9 mouse cellular contexts compared by ENCODE assay signal in the genomic region with DNA sequence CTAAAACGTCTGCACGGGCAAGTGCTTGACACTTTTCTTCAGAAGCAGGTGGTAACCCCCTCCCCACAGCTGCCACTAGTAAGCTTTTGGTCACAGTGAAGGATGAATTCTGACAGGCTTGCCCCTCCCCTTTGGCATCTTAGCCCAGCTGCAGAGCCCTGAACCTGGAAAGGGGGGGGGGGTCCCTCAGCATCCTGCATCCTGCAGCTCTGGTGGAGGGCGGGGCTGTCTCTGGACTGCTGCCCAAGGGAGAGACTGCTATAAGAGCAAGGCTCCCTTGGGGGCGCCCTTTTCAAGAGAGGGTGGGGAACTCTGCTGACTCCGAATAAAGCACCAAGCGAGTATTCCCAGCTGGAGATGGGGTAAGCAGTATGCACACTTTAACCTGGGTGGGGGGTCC.
A peak's percentile ranks its signal among the peaks of the same experiment; 100 is the strongest.
DNase-seq lines count a peak whose midpoint lies in the region; ATAC-seq lines count a peak whose summit lies in the region.
"Had no signal": no experiment of that assay in that cellular context is flagged by ENCODE, and none has a peak within 500 bp of the region (broad histone marks: within the 10 kb centered on the region; RNA-seq: fewer than 3 reads in every experiment).

No protein-coding gene starts in this region.

- H3K36me3 ChIP-seq in forebrain, embryonic 11.5 days (ENCODE audit: control insufficient read depth, insufficient read depth, low read length) = no peaks in the 10 kb centered on the region
- no peaks in the 10 kb centered on the region for H3K36me3 ChIP-seq in forebrain, embryonic 10.5 days (replicated peaks)
- H3K36me3 ChIP-seq: limb, embryonic 12.5 days had no signal

- WGBS in forebrain, embryonic 11.5 days = 9% methylated on average over 6 of the region's 6 CpGs
- 17% methylated on average over 6 of the region's 6 CpGs for WGBS in forebrain, embryonic 10.5 days

- no peaks in the 10 kb centered on the region for H3K4me1 ChIP-seq in forebrain, embryonic 11.5 days (replicated peaks; ENCODE audit: control insufficient read depth, insufficient read depth, low read length)
- H3K4me1 ChIP-seq in forebrain, embryonic 10.5 days = peaks cover 15% of the 10 kb centered on the region; the same call in 1 of the 2 replicates
- H3K4me1 ChIP-seq: limb, embryonic 12.5 days had no signal

- no peak overlapping the region for H3K4me2 ChIP-seq in forebrain, embryonic 11.5 days (ENCODE audit: low read depth, low read length, severe bottlenecking)

- no peak overlapping the region for H3K4me3 ChIP-seq in forebrain, embryonic 11.5 days (ENCODE audit: low read depth, low read length)
- H3K4me3 ChIP-seq in forebrain, embryonic 10.5 days = no peak overlapping the region

- peak; percentile 55 for ATAC-seq in forebrain, embryonic 11.5 days (replicated peaks; ENCODE audit: low FRiP score)

- peaks cover 45% of the 10 kb centered on the region for H3K27me3 ChIP-seq in forebrain, embryonic 11.5 days (ENCODE audit: control insufficient read depth, insufficient read depth, low read length)
- H3K27me3 ChIP-seq in forebrain, embryonic 10.5 days (ENCODE audit: poor library complexity, severe bottlenecking) = peaks cover 99% of the 10 kb centered on the region

- no peaks in the 10 kb centered on the region for H3K9me3 ChIP-seq in forebrain, embryonic 11.5 days (ENCODE audit: control insufficient read depth, low read length)
- H3K9me3 ChIP-seq in forebrain, embryonic 10.5 days = no peaks in the 10 kb centered on the region
- H3K9me3 ChIP-seq: limb, embryonic 12.5 days had no signal

- H3K9ac ChIP-seq in forebrain, embryonic 11.5 days (ENCODE audit: low read length) = no peak overlapping the region
- H3K9ac ChIP-seq: limb, embryonic 12.5 days had no signal

- no peak overlapping the region for H3K27ac ChIP-seq in forebrain, embryonic 11.5 days (ENCODE audit: low read depth, low read length)
- no peak overlapping the region for H3K27ac ChIP-seq in forebrain, embryonic 10.5 days
- H3K27ac ChIP-seq: limb, embryonic 12.5 days had no signal

- DNase-seq in forebrain, embryonic 11.5 days (ENCODE audit: low spot score) = peak; percentile 65
- no peak for DNase-seq in forebrain, embryonic 10.5 days (ENCODE audit: extremely low spot score, low spot score)
- peak; percentile 18 for DNase-seq in right cerebral cortex, adult 18-20 months
- DNase-seq in right cerebral cortex, postnatal 25 days = no peak
- DNase-seq in mesoderm, embryonic 11.5 days (ENCODE audit: low read depth, low spot score) = peak; percentile 34
- peak; percentile 12 for DNase-seq in testis, postnatal 14 days (ENCODE audit: low spot score)
- no peak for DNase-seq in B cell, adult 2 months
- no peak for DNase-seq in ovary, adult 18-20 months (ENCODE audit: low spot score)

Comparison
In these comparisons a context has a peak if more than half of its experiments do, and no peak if none do; other contexts are left out.
1. DNase-seq: peak in forebrain, embryonic 11.5 days (single experiment), right cerebral cortex, adult 18-20 months (single experiment), mesoderm, embryonic 11.5 days (single experiment) and testis, postnatal 14 days (single experiment); none in forebrain, embryonic 10.5 days (single experiment), right cerebral cortex, postnatal 25 days (single experiment), B cell, adult 2 months (0 of 2) and ovary, adult 18-20 months (single experiment).